ENCODE assay signal across 14 mouse cellular contexts in the genomic region with DNA sequence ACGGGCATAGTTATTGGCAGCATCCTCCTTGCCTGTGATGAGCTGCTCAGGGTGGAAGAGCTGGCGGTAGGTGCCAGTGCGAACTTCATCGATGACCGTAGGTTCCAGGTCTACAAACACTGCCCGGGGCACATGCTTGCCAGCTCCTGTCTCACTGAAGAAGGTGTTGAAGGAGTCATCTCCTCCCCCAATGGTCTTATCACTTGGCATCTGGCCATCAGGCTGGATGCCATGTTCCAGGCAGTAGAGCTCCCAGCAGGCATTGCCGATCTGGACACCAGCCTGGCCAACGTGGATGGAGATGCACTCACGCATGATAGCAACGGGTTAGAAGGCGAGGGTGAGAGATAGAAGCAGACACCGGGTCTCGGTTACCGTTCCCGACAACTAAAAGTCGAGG. TPM values are rescaled to one million over a fixed set of nuclear protein-coding genes. Genes with fewer than 3 reads are reported as not detected.
DNase-seq lines count a peak whose midpoint lies in the region; TF ChIP-seq lines count a peak whose summit lies in the region.
"Not testable (repeated sequence)": the region's sequence is repeated elsewhere in the genome, so short reads cannot be mapped to it uniquely, and the experiment has no call there.
"Had no signal": no experiment of that assay in that cellular context is flagged by ENCODE, and none has a peak within 500 bp of the region (broad histone marks: within the 10 kb centered on the region; RNA-seq: fewer than 3 reads in every experiment).

No protein-coding gene starts in this region.

- H3K9ac ChIP-seq in heart, adult 2 months (ENCODE audit: low read depth, low read length): not testable (repeated sequence)

- TF ChIP-seq POLR2A in heart, adult 2 months (IDR thresholded peaks at IDR 0.05; ENCODE audit: insufficient read depth, low read depth, low read length): not testable (repeated sequence)

- not testable (repeated sequence) for H3K4me3 ChIP-seq in heart, adult 2 months

- H3K27me3 ChIP-seq in heart, adult 2 months (ENCODE audit: control insufficient read depth, insufficient read depth, low read length): not testable (repeated sequence)

- H3K36me3 ChIP-seq in heart, adult 2 months (ENCODE audit: control insufficient read depth, insufficient read depth, low read length): not testable (repeated sequence)

- H3K79me2 ChIP-seq in heart, adult 2 months (replicated peaks; ENCODE audit: control insufficient read depth, insufficient read depth, low read length): not testable (repeated sequence)

- peak; percentile 31 to 37 for DNase-seq in cerebellum, postnatal 10 days
- peak; percentile 94 for DNase-seq in heart, adult 11 months
- DNase-seq in heart, adult 2 months: peak; percentile 40 to 65
- peak; percentile 34 to 52 for DNase-seq in heart, adult 9 months (ENCODE audit: low spot score in 2 of 2)
- peak; percentile 38 to 68 for DNase-seq in heart, postnatal 14 days
- peak; percentile 72 for DNase-seq in heart, postnatal 4 days

- WGBS in heart, adult 2 months: 55% methylated on average over 15 of the region's 16 CpGs

- H3K27ac ChIP-seq in heart, adult 2 months: not testable (repeated sequence)

- not testable (repeated sequence) for H3K4me1 ChIP-seq in heart, adult 2 months (ENCODE audit: control insufficient read depth, insufficient read depth, low read length)

- not testable (repeated sequence) for TF ChIP-seq CTCF in heart, adult 2 months (IDR thresholded peaks at IDR 0.05)

- intact Hi-C loops in heart, adult 2 months (cut with DNase I); heart, postnatal 14 days (cut with DNase I): not testable (repeated sequence)

- not testable (repeated sequence) for TF ChIP-seq EP300 in heart, adult 2 months (IDR thresholded peaks at IDR 0.05; ENCODE audit: insufficient read depth, low read depth, low read length)

RNA-seq across cellular contexts. Expression of gene Barx2, which starts 23.2 kb away (rescaled TPM):
- under 1 TPM; 0.13 to 0.36 TPM for total RNA-seq in heart, adult 2 months (2021)
- 0.04 TPM in 1 of 2 replicates, not detected in the other for polyA plus RNA-seq in heart, adult 2 months (2012; rRNA removed)
- not detected for total RNA-seq in heart, postnatal 14 days (2021)
- total RNA-seq in heart, postnatal 4 days (2021): under 1 TPM in 1 of 2 experiments, not detected in 1; 0.14 TPM
- total RNA-seq: adrenal gland, adult 8-10 months; adrenal gland, postnatal 14 days; adrenal gland, postnatal 36 days; CH12.LX had no signal
- polyA plus RNA-seq: CD4-positive, CD25-positive, alpha-beta regulatory T cell, adult 4 months; forebrain, embryonic 11.5 days; forebrain, embryonic 13.5 days; G1E had no signal

Comparison
In these comparisons a context has a peak if more than half of its experiments do, and no peak if none do; other contexts are left out.
1. DNase-seq: peak in every context shown above with its lines; median percentile 94 in heart, adult 11 months; 72 in heart, postnatal 4 days; 53 in heart, postnatal 14 days; 52 in heart, adult 2 months; 43 in heart, adult 9 months; 34 in cerebellum, postnatal 10 days.